Mouse (Mus musculus): Measurements from ENCODE around the gene Ncmap. TPM values are rescaled to one million over a fixed set of nuclear protein-coding genes. Genes with fewer than 3 reads are reported as not detected.

The Ncmap gene
- total RNA-seq, 2 experiments from 2014 or later = 0.47 to 0.56 TPM

DNA sequence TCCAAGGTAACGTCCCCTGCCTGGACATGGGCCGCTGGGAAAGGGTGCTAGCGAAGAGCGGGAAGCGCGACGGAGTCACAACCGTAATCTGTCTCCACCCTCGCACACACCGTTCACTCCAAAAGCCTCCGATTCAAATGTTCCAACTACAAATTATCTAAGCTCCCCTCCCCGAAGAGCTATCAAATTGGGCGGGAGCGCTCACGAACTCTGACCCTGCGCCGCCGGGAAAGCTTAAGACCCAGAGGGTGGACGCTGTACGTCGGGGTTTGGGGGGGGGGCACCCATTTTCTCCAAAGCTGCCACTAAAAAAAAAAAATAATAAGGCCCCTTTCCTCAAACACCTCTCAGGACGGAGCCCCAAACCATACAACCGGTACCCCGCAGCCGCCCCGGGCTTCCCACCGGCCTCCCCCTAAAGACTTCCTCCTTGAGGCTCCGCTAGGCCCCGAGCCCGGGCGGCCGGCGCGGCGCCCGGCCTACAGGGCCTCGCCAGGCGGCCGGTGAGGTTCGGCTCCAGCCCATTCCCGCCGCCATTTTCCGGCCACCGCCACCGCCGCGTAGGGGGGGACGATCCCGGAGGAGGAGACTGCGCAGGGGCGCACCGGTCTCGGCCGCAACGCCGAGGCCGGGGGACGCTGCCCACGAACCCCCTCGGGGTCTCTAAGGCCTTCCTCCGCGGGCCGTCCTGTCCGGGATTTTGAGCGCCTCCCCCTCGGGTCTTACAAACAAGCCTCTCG is 45.5 kb downstream of the Ncmap start:
- DNase-seq = no peak

DNA sequence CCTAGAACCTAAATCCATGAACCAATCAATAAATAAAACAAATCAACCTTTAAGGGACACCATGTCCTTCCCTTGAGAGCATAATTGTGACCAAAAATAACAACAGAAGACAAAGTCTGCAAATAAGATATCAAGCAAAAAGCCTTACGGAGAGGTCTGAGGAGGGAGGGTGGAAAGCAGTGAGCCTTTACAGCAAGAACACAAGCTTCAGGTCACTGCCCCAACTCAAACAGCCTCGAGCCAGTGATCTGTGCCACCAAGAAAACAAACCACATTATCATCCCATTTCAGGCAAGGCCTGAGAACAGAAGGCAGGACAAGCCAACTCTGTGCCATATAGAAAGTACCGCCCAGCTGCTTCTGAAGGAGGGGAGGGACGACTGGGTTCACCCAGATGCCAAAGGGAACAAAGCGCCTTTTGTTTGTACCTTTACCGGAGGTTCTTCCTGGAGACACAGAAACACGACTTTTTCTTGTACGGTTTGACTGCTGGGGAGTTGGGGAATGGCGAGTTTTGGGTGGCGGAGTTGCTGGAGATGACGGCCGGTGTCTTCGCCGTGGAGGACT is 60.6 kb downstream of the Ncmap start:
- DNase-seq = no peak

DNA sequence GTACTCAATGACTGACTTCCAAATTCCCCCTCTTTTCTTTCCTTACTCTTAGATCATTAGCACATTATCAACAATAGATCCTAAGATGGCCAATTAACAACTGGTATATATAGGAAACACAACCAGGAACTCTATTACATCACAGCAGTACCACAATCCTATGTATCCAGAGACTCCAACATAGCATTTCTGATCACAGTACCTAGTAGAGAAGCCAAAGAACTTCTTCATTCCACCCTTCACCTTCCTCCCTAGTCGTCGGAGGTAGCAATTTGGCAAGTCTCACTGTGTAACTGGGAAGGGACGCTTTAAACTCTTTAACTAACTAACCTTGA is 62.0 kb downstream of the Ncmap start:
- DNase-seq = no peak

DNA sequence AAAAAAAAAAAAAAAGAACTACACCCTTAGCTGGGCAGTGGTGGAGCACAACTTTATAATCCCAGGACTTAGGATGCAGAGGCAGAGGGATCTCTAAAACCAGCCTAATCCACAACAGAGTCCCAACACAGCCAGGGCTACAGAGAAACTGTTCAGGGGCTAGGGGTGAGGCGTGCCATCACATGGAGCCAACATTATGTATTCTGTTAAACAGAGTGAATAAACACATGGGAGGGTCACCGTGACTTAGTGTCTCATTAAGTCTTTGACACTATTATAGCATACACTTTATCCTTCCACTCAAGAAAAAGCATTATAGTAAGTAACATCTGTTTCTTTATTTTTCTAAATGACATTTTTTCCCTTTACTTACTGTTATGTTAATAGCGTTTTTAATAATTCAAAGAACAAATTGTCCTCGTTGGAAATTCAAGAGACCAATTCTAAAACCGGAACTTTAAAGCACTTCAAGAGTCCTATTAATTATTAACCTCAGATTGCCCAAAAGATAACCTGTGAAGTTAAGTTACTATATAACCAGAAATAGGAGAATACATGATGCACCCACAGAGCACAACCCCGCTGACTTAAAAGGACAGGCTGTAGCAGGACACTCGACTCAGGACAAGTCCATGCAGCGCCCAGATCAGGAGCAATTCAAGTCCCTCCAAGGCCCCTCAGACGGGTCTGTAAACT is 62.6 kb downstream of the Ncmap start:
- no peak for DNase-seq

DNA sequence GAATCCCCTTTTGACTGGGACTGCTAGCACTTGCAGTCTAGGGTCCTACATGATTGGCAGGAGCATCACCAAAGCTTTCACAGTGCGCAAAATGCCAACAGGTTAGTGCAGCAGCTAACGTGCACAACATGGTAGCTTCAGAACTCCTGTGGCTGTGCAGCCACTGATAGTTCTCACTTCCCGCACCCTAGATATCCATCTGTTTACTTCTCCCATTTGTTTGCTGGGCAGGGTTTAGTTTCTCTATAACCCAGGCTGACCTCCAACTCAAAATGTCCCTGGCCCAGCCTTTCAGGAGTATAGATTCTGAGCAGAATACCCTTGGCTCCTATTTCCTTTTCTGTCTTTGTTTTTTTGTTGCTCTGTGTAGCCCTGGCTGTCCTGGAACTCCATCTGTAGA is 71.6 kb downstream of the Ncmap start:
- DNase-seq = no peak

DNA sequence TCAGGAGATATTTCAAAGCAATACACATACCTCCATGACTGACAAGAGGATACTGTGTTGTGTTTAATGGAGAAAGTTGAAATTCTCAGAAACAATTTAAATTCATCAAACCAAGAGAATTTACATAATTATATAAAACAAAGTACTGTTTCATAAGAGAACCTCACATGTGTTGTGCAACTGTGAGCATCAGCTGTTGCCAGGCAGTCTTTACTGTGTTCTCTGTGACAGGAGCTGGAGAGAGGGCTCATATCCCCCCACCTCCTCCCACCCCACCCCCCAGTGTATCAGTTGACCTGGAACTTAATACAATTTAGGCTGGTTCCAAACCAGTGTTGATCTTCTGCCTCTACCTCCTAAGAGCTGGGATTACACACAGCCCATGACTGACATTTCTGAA is 72.0 kb downstream of the Ncmap start:
- no peak for DNase-seq

DNA sequence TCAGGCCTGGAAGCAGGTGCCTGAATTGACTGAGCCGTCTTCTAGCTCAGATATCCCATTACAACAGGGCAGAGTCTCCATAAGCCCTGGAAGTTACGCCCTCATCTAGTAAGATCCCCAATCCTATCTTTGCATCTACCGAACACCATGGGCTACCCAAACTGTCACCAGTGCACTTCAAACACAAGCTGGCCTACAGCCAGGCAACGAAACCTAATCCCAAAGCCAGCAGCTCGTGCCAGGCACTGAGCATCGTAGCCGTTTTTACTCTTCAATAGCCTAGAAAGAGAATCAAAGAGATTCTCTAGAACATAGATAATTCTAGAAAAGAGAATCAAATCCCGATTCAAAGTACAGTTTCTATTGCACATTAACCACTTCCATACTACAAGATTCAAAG is 75.0 kb downstream of the Ncmap start:
- DNase-seq = no peak

Small RNA genes within 50 kb of the gene (microRNA-seq; reads per million reads assigned to microRNA genes)
- 393 to 426 reads per million in 2 experiments for gene Mir700

Other genes starting within 250 kb of the Ncmap start
- gene Clic4, start 125.4 kb downstream of the Ncmap start, total RNA-seq (2021) = 10 to 100 TPM; 36.3 to 40.6 TPM
- 100 to 1,000 TPM; 123 to 143 TPM for gene Srrm1, start 44.9 kb downstream of the Ncmap start, total RNA-seq (2021)
- gene Rcan3, start 35.6 kb upstream of the Ncmap start, total RNA-seq (2021) = 10 to 100 TPM; 26.8 to 27.5 TPM
- 1 to 10 TPM; 1.1 to 1.8 TPM for gene Stpg1, start 96.6 kb upstream of the Ncmap start, total RNA-seq (2021)
- 10 to 100 TPM; 78.2 to 85.6 TPM for gene Nipal3, start 96.8 kb upstream of the Ncmap start, total RNA-seq (2021)
- under 1 TPM; 0.66 to 0.70 TPM for gene Grhl3, start 175.4 kb upstream of the Ncmap start, total RNA-seq (2021)